Mouse (Mus musculus): ENCODE data around the gene Atxn7l1.

- no peak for TF ChIP-seq CTCF (IDR thresholded peaks at IDR 0.05; ENCODE audit: insufficient read depth, low read length)
- TF ChIP-seq POLR2A (IDR thresholded peaks at IDR 0.05; ENCODE audit: borderline replicate concordance, extremely low read depth, low read depth, low read length), result no peak
Measured at GRCm38 (mm10) chr12:33246878-33247277, 99.4 kb downstream of the Atxn7l1 start.

All from lung, adult 2 months (tissue).